Mouse (Mus musculus): ENCODE measurements at regions not wholly inside any gene's neighbourhood (a gene's known extent, or its start where the extent isn't known, plus 50 kb on each side); places are given as distances from the start of the nearest gene placed in this dataset.

DNA sequence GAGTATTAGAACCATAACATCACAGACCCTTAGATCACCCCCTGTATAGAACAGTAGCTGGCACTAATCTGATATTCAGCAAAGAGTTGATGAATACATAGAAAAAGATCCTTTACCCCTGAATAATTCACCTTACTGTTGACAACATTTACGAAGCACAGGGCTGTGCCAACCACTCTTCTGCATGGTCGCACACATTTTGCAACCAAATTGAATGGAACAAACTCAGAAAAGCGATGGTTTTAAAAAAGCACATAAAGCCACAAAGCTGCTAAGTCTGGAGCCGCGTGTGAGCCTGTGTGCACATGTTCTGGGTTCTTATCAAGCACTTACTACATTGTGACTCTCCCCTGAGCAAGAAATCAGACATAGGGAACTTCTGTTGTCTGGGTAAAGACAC lies 397.6 kb upstream of the Clint1 start:
- DNase-seq = peak; percentile 6 to 23

GRCm38 (mm10) chr11:45454933-45455332 lies 396.9 kb upstream of the Clint1 start:
- peak; percentile 92 to 94 for DNase-seq

GRCm38 (mm10) chr11:45456724-45457123 lies 395.1 kb upstream of the Clint1 start:
- no peak for DNase-seq

DNA sequence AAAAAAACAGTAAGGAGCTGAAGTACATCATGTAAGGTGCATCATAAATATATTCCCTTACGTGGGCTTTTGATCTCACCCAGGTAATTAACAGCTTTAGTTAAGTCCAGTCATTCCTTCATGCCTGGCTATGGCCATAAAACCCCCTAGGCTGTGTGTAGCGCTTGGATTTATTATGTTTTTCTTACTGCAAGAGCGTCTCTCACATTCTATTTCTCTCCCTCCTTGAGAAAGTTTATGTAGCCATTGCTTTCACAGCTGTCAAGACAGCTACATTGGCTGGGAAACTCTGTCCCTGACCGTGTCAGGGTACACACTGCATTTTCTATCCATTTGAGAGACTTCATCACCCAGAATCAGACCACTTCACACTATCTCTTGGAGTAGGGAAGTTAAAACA lies 394.3 kb upstream of the Clint1 start:
- no peak for DNase-seq

- DNase-seq = no peak
These were observed 391.7 kb upstream of the Clint1 start for GRCm38 (mm10) chr11:45460000-45460792.

DNA sequence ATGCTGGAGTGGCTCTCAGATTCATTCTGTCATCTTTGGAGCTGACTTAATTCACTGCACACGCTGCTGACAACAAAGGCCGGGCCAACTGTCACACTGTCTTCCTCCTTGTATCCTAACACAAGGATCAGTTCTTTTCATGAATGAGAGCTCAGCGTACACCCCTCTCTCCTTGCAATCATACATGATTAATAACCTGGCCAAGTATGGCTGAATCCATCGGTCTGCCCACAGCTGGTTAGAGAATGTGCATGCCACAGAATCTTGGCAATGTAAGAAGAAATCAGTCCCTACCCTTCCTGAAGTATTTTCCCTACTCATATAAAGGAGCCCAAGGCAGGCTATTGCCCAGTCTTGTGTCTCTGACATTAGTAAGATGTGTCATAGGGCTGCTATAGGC lies 387.4 kb upstream of the Clint1 start:
- no peak for DNase-seq

- no peak for DNase-seq
These were observed 385.5 kb upstream of the Clint1 start for GRCm38 (mm10) chr11:45466350-45466749.

GRCm38 (mm10) chr11:45472171-45472570 lies 379.7 kb upstream of the Clint1 start:
- peak; percentile 91 to 94 for DNase-seq

- DNase-seq = no peak
These were observed 374.9 kb upstream of the Clint1 start for GRCm38 (mm10) chr11:45476917-45477316.

- no peak for DNase-seq
These were observed 365.9 kb upstream of the Clint1 start for GRCm38 (mm10) chr11:45485950-45486349.

DNA sequence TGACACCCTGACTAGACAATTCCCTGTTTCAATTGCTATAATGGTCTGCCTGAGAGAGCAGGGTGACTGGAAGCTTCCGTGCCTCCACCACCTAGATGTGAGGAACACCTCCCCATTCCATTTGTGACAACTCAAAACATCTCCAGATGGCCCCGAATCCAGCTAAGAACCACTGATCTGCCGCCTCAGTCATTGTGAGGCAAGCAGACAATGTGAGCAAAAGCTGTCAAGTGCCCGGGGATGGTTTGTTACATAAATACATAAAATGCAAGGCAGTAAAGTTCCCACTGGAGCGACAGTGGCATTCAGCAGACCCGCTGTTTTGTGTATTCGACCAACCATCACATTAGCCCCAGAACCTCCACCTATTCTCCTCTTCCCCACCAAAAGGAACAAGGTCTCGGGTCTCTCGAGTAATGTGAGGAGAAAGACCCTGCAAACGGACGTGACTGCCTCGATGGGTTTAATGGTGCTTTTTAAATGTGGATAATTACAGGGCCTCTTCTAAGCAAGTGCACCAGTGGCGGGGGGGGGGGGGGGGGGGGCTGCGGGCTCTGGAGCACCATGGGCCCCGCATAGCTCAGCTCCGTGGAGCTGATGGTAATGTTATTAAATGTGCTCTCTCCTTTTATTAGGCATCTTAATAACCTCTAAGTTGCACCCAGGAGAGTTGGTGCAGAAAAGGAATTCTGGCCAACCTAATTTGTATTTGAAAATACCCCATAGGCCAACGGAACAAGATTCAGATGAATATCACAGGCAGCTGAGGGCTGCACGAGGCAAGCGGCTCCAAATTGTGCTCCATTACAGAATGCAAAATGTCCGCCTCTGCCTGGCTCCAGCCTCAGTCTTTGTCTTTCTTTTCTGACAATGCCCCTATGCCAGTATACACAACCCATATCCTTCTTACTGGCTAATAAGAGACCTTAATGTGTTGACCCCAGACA lies 360.6 kb upstream of the Clint1 start:
- DNase-seq = no peak

GRCm38 (mm10) chr11:45495246-45495645 lies 356.6 kb upstream of the Clint1 start:
- no peak for DNase-seq

- DNase-seq = peak; percentile 24 to 37
These were observed 343.3 kb upstream of the Clint1 start for GRCm38 (mm10) chr11:45508566-45508965.

DNA sequence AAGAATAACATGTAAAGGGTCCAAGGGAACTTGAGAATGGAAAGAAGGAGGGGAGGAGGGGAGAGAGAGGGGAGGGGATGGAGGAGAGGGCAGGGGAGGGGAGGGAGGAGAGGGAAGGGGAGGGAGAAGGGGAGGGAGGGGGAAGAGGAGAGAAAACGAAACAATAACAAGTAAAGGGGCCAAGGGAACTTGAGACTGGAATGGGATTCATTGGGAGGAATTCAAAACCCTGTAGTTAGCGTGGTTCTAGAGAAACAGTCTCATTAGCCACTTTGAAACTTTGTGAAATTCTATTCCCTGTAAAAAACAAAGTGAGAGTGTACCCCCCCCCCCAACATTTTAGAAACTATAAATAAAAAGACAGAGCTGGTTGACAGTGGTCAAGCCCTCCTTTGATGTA lies 342.6 kb upstream of the Clint1 start:
- DNase-seq = no peak

GRCm38 (mm10) chr11:45514415-45515271 lies 337.2 kb upstream of the Clint1 start:
- no peak for DNase-seq

GRCm38 (mm10) chr11:45524720-45525119 lies 327.1 kb upstream of the Clint1 start:
- no peak for DNase-seq

DNA sequence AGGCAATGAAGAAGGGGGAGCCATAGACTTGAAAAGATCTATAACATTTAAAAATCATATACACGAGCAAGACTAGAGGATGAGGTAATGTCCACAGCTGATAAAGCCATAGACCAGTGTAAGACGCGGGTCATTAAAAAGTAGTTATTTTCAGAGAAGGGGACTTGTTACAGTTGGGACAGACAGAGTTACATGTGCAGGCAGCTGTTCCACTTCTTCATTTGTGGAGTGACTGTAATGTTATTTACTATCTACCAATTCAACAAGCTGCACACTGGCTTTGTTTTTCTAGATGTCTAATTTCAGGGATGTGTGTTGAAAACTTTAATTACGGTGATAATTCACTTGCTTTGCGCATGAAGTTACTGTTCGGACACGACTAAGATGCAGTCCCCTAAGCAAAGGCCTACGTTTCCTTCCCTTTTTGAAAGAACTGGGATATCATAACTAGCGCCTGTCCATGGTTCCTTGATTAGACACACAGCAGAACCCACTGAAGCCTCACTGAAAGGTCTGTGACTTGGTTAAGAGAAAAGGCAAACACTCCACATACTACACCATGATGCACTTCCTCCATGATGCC lies 320.7 kb upstream of the Clint1 start:
- DNase-seq = no peak

DNA sequence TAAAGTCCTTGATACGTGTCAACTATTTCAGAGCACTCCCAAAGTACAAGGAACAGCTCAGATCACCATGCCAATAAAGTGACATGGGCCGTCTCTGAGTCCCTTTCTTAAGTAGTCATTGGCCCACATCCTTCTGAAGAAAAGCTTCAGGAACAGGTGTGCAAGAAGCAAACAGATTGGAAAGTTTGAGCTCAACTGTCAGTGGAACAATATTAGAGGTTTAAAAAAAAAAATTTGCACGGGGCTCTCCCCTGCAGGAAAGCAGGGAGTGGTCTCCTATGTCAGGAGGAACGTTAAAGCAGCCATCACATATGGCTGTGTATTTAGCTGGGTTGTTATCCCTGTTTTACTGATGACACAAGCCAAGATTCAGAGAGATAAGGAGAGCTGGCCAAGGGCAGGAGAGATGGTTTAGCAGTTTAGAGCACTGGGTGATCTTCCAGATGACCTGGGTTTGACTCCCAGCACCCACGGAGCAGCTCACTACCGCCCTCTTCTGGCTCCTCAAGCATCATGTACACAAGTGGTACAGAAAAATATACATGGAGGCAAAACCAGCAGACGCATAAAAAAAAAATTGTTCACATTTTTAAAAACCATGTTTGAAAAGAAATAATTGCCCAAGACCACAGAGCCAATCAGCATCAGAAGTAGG lies 318.3 kb upstream of the Clint1 start:
- DNase-seq = peak in 1 of 2 experiments; percentile 26

DNA sequence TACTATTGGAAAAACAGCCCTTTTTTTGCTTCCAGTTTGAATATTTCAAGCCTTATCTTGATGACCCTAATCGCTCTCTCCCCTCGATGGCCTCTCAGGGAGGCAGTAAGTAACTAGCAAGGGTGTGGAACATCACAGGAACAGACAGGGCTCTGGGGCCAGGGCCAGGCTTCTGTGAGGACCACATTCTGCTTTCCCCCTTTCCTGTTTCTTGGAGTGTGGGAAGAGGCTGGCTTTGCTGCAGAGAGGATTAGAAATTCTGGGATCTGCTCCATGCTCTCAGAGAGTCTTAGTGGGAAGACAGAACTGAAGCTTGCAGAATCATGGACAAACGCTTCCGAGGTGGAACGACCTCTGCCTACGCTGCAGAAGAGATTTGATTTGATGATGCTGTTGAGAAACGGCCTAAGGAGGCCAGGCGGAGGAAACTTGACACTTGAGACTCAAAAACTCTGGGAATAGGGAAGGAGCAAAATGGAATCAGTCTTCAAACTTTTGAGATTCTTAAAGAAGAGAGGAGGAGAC lies 316.3 kb upstream of the Clint1 start:
- no peak for DNase-seq

- DNase-seq = peak; percentile 92 to 93
These were observed 313.8 kb upstream of the Clint1 start for GRCm38 (mm10) chr11:45538011-45538410.

- DNase-seq = peak; percentile 75 to 86
These were observed 312.4 kb upstream of the Clint1 start for GRCm38 (mm10) chr11:45539459-45539858.

DNA sequence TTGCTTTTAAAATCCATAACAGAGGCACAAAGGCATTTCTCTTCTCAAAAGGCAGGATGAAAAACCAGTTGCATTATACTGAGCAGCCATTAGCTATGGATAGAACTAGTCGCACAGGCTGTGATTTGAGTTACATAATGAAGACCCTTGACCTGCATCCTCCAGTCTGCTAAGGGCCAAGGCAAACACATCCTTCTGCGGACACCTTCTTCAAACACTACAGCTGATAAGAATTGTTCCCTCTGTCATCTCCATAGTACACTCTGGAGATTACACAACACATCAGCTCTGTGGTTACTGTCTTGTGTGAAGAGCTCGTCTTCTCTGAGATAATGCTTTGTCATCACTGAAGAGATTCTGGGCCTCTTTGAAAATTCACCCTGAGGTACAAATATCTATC lies 307.3 kb upstream of the Clint1 start:
- DNase-seq = no peak
